Mouse (Mus musculus) heart, embryonic 16.5 days (tissue): ENCODE data around the gene Scamp1. TPM values are rescaled to one million over a fixed set of nuclear protein-coding genes. Genes with fewer than 3 reads are reported as not detected.

Source experiments
- ATAC-seq: fragments of 200-750 bp; cut with Nextera tagmentation; replicated peaks from 2 replicates; pipeline ENCODE4 v1.8.0; 2017; ENCODE audit warnings: moderate number of reproducible peaks; ENCODE audit not compliant: insufficient read depth, low FRiP score; ENCODE audit errors: extremely low read depth
- H3K27ac ChIP-seq: fragments of 300-500 bp; sonication (generic); 2 replicates; pipeline ENCODE4 v1.5.1; 2014; ENCODE audit warnings: mild to moderate bottlenecking, low read length, control low read depth, moderate library complexity
- H3K27me3 ChIP-seq: fragments of 300-500 bp; sonication (generic); 2 replicates; pipeline ENCODE4 v1.6.1; 2014; ENCODE audit warnings: low read length, mixed read lengths; ENCODE audit not compliant: control insufficient read depth, insufficient read depth
- H3K36me3 ChIP-seq: fragments of 300-500 bp; sonication (generic); 2 replicates; pipeline ENCODE4 v1.6.1; 2014; ENCODE audit not compliant: control insufficient read depth, insufficient read depth
- H3K4me1 ChIP-seq: fragments of 300-500 bp; sonication (generic); 2 replicates; pipeline ENCODE4 v1.6.1; 2014; ENCODE audit warnings: low read length, mixed read lengths; ENCODE audit not compliant: control insufficient read depth, insufficient read depth
- H3K4me2 ChIP-seq: fragments of 300-500 bp; sonication (generic); 2 replicates; pipeline ENCODE4 v1.6.1; 2014; ENCODE audit warnings: low read depth, mild to moderate bottlenecking, control low read depth, low read length
- H3K4me3 ChIP-seq: fragments of 300-500 bp; sonication (generic); 2 replicates; pipeline ENCODE4 v1.5.1; 2014; ENCODE audit warnings: mild to moderate bottlenecking, control low read depth, low read length
- H3K9ac ChIP-seq: fragments of 300-500 bp; sonication (generic); 2 replicates; pipeline ENCODE4 v1.6.1; 2014; ENCODE audit warnings: low read length, control low read depth
- H3K9me3 ChIP-seq: fragments of 300-500 bp; sonication (generic); replicated peaks from 2 replicates; pipeline ENCODE4 v1.6.1; 2016; ENCODE audit warnings: low read length; ENCODE audit not compliant: control insufficient read depth
- WGBS: fragments of 180-500 bp; shearing (Covaris S2); extraction: QIAGEN DNeasy Blood & Tissue Kit; methylation state at CpG from one replicate; pipeline ENCODE4 v1.1.7; 2014; 5-methylcytosine and 5-hydroxymethylcytosine counted together
- polyA plus RNA-seq: library from polyadenylated mRNA; unstranded; fragments of >200 nt; fragmentation: Nextera tagmentation; extraction: Ambion mirVana; gene quantifications from 2 replicates; pipeline ENCODE4 v1.2.1, GENCODE M21; 2015

Scamp1 gene
- polyA plus RNA-seq, 1 experiment from 2014 or later, result 25.9 TPM

GRCm38 (mm10) chr13:94253052-94253451, 32.6 kb downstream of the Scamp1 start:
- Histone ChIP-seq H3K4me3 (no peak overlapping the region), H3K9me3 (no peaks in the 10 kb centered on the region), H3K4me1 (0 out of 2 replicates have a peak, but pooled peaks cover 2% of the 10 kb centered on the region), H3K36me3 (0 out of 2 replicates have a peak, but pooled peaks cover 4% of the 10 kb centered on the region), H3K27ac (no peak overlapping the region), H3K27me3 (no peaks in the 10 kb centered on the region), H3K4me2 (no peak overlapping the region), H3K9ac (no peak overlapping the region)
- ATAC-seq, result no peak
- 81% methylated on average over 5 of the region's 5 CpGs for WGBS

- Histone ChIP-seq H3K36me3 (0 out of 2 replicates have a peak, but pooled peaks cover 4% of the 10 kb centered on the region), H3K4me3 (no peak overlapping the region), H3K4me1 (no peaks in the 10 kb centered on the region), H3K9ac (no peak overlapping the region), H3K4me2 (no peak overlapping the region), H3K9me3 (no peaks in the 10 kb centered on the region), H3K27me3 (no peaks in the 10 kb centered on the region), H3K27ac (no peak overlapping the region)
- no peak for ATAC-seq
- WGBS, result 89% methylated on average over 6 of the region's 8 CpGs
These were observed 34.9 kb downstream of the Scamp1 start for GRCm38 (mm10) chr13:94250761-94251160.

- no peak for ATAC-seq
- H3K4me2 ChIP-seq, result no peak overlapping the region
- H3K36me3 ChIP-seq, result 0 out of 2 replicates have a peak, but pooled peaks cover 4% of the 10 kb centered on the region
- H3K9ac ChIP-seq, result no peak overlapping the region
- no peaks in the 10 kb centered on the region for H3K27me3 ChIP-seq
- no peak overlapping the region for H3K27ac ChIP-seq
- H3K4me1 ChIP-seq, result no peaks in the 10 kb centered on the region
- no peak overlapping the region for H3K4me3 ChIP-seq
- H3K9me3 ChIP-seq, result no peaks in the 10 kb centered on the region
- WGBS, result 93% methylated on average over 6 of the region's 6 CpGs
These were observed 35.5 kb downstream of the Scamp1 start for GRCm38 (mm10) chr13:94250188-94250587.

- no peak for ATAC-seq
These were observed 42.8 kb downstream of the Scamp1 start for GRCm38 (mm10) chr13:94242897-94243296.

GRCm38 (mm10) chr13:94241892-94242524, 43.6 kb downstream of the Scamp1 start:
- Histone ChIP-seq H3K4me3 (no peak overlapping the region), H3K9me3 (no peaks in the 10 kb centered on the region), H3K9ac (no peak overlapping the region), H3K4me1 (0 out of 2 replicates have a peak, but pooled peaks cover 2% of the 10 kb centered on the region), H3K4me2 (no peak overlapping the region), H3K27me3 (no peaks in the 10 kb centered on the region), H3K27ac (no peak overlapping the region), H3K36me3 (no peaks in the 10 kb centered on the region)
- WGBS, result 64% methylated on average over 4 of the region's 4 CpGs
- ATAC-seq, result no peak

More at GRCm38 (mm10) chr13:94242897-94243296, 42.8 kb downstream of the Scamp1 start:
- 0 out of 2 replicates have a peak, but pooled peaks cover 2% of the 10 kb centered on the region for H3K4me1 ChIP-seq
- H3K4me2 ChIP-seq, result no peak overlapping the region
- no peak overlapping the region for H3K9ac ChIP-seq
- H3K4me3 ChIP-seq, result no peak overlapping the region
- H3K27me3 ChIP-seq, result no peaks in the 10 kb centered on the region
- 84% methylated on average over 2 of the region's 2 CpGs for WGBS
- no peaks in the 10 kb centered on the region for H3K9me3 ChIP-seq
- no peaks in the 10 kb centered on the region for H3K36me3 ChIP-seq
- H3K27ac ChIP-seq, result no peak overlapping the region

- WGBS, result 40% methylated on average over 5 of the region's 5 CpGs
- Histone ChIP-seq H3K4me1 (0 out of 2 replicates have a peak, but pooled peaks cover 2% of the 10 kb centered on the region), H3K36me3 (no peaks in the 10 kb centered on the region), H3K4me3 (no peak overlapping the region), H3K27ac (no peak overlapping the region), H3K9ac (no peak overlapping the region), H3K27me3 (no peaks in the 10 kb centered on the region), H3K9me3 (no peaks in the 10 kb centered on the region), H3K4me2 (no peak overlapping the region)
- no peak for ATAC-seq
These were observed 44.8 kb downstream of the Scamp1 start for GRCm38 (mm10) chr13:94240873-94241272.

GRCm38 (mm10) chr13:94240111-94240510, 45.5 kb downstream of the Scamp1 start:
- Histone ChIP-seq H3K27me3 (no peaks in the 10 kb centered on the region), H3K4me2 (no peak overlapping the region), H3K27ac (no peak overlapping the region), H3K9ac (no peak overlapping the region), H3K36me3 (no peaks in the 10 kb centered on the region), H3K4me1 (0 out of 2 replicates have a peak, but pooled peaks cover 2% of the 10 kb centered on the region), H3K4me3 (no peak overlapping the region), H3K9me3 (no peaks in the 10 kb centered on the region)
- 76% methylated on average over 6 of the region's 6 CpGs for WGBS
- ATAC-seq, result no peak

GRCm38 (mm10) chr13:94239488-94239887, 46.2 kb downstream of the Scamp1 start:
- Histone ChIP-seq H3K4me1 (0 out of 2 replicates have a peak, but pooled peaks cover 2% of the 10 kb centered on the region), H3K9me3 (no peaks in the 10 kb centered on the region), H3K4me3 (no peak overlapping the region), H3K27ac (no peak overlapping the region), H3K9ac (no peak overlapping the region), H3K36me3 (no peaks in the 10 kb centered on the region), H3K27me3 (no peaks in the 10 kb centered on the region), H3K4me2 (no peak overlapping the region)
- 68% methylated on average over 4 of the region's 4 CpGs for WGBS
- ATAC-seq, result no peak

- WGBS, result 79% methylated on average over 14 of the region's 14 CpGs
These were observed 53.8 kb downstream of the Scamp1 start for GRCm38 (mm10) chr13:94231871-94232270.

More at GRCm38 (mm10) chr13:94231871-94232270, 53.8 kb downstream of the Scamp1 start:
- Histone ChIP-seq H3K4me2 (no peak overlapping the region), H3K4me1 (no peaks in the 10 kb centered on the region), H3K9me3 (no peaks in the 10 kb centered on the region), H3K4me3 (no peak overlapping the region), H3K9ac (no peak overlapping the region), H3K27me3 (no peaks in the 10 kb centered on the region), H3K27ac (no peak overlapping the region), H3K36me3 (no peaks in the 10 kb centered on the region; the same call in 1 of the 2 replicates)
- ATAC-seq, result no peak
